Mouse (Mus musculus): ENCODE data around the gene Gm28048.

DNA sequence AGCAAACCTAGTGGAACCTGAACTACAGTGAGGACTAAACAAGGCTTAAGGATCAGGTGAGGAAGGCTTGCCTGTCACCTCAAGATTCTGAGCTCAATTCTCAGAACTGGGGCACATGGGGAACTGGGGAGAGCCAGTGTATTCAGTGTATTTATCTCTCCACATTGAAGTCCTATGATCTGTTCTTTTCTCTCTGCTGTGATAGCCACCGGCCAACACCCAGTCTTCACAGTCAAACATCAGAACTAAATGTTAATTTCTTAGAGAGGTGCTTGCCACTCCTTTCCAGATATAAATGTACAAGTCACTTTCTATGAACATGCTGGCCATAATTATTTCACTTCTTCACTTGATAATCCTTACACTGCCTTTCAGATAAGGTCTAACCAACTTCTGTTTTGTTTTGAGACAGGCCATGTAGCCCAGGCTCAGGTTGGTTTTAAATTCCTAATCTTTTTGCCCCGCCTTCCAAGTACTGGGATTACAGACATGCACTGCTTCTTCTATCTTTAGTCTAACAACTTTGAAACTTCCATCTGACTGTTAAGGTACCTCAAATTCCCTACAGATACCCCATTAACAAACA is 50.5 kb downstream of the Gm28048 start:
- TF ChIP-seq POLR2A (IDR thresholded peaks at IDR 0.05; ENCODE audit: borderline replicate concordance, insufficient read depth, low read length), result no peak
- TF ChIP-seq CTCF (IDR thresholded peaks at IDR 0.05; ENCODE audit: borderline replicate concordance, insufficient read depth, low read depth, low read length), result no peak

Data from cerebellum, adult 2 months (tissue).